Mouse (Mus musculus) spleen, postnatal 36 days (tissue): ENCODE data around the gene Accs.

Experiments
- DNase-seq, 2 experiments: peaks; one replicate each; pipeline ENCODE4 v3.0.0; 2022; ENCODE audit warnings: low spot score in 2 of 2, mixed read lengths in 1 of 2

The Accs gene

GRCm38 (mm10) chr2:93858845-93859244, 9.1 kb upstream of the Accs start:
- DNase-seq: no peak

GRCm38 (mm10) chr2:93851303-93851702, 1.6 kb upstream of the Accs start:
- DNase-seq: no peak

- peak; percentile 14 to 29 for DNase-seq
These were observed 688 bp upstream of the Accs start for GRCm38 (mm10) chr2:93850317-93850944.

GRCm38 (mm10) chr2:93841349-93841748, 8.4 kb downstream of the Accs start:
- DNase-seq: no peak

GRCm38 (mm10) chr2:93840109-93840508, 9.6 kb downstream of the Accs start:
- no peak for DNase-seq

- DNase-seq: no peak
These were observed 10.8 kb downstream of the Accs start for GRCm38 (mm10) chr2:93838931-93839330.

GRCm38 (mm10) chr2:93836232-93836785, 13.4 kb downstream of the Accs start:
- DNase-seq: no peak

GRCm38 (mm10) chr2:93835596-93835995, 14.1 kb downstream of the Accs start:
- DNase-seq: no peak

GRCm38 (mm10) chr2:93823519-93823918, 26.2 kb downstream of the Accs start:
- DNase-seq: peak; percentile 70 to 83

- peak; percentile 80 to 83 for DNase-seq
These were observed 27.5 kb downstream of the Accs start, which contains the start of gene Ext2 for GRCm38 (mm10) chr2:93822045-93822749. Gene Ext2, minus strand, starts transcription at chr2:93822568.

- DNase-seq: no peak
These were observed 32.0 kb downstream of the Accs start for GRCm38 (mm10) chr2:93817791-93818190.

- DNase-seq: no peak
These were observed 36.4 kb downstream of the Accs start for GRCm38 (mm10) chr2:93813343-93813742.

- peak; percentile 31 to 32 for DNase-seq
These were observed 37.9 kb downstream of the Accs start for GRCm38 (mm10) chr2:93811812-93812211.

GRCm38 (mm10) chr2:93809931-93810330, 39.8 kb downstream of the Accs start:
- DNase-seq: peak in 1 of 2 experiments; percentile 13

- no peak for DNase-seq
These were observed 41.7 kb downstream of the Accs start for GRCm38 (mm10) chr2:93808071-93808470.

- DNase-seq: no peak
These were observed 42.3 kb downstream of the Accs start for GRCm38 (mm10) chr2:93807440-93807839.

- no peak for DNase-seq
These were observed 43.1 kb downstream of the Accs start for GRCm38 (mm10) chr2:93806487-93807201.

- no peak for DNase-seq
These were observed 44.2 kb downstream of the Accs start for GRCm38 (mm10) chr2:93805523-93805922.

- no peak for DNase-seq
These were observed 44.7 kb downstream of the Accs start for GRCm38 (mm10) chr2:93805066-93805465.

- no peak for DNase-seq
These were observed 46.8 kb downstream of the Accs start for GRCm38 (mm10) chr2:93802947-93803346.

GRCm38 (mm10) chr2:93801097-93801496, 48.6 kb downstream of the Accs start:
- DNase-seq: no peak

- DNase-seq: no peak
These were observed 52.5 kb downstream of the Accs start for GRCm38 (mm10) chr2:93797162-93797795.
